Mouse (Mus musculus) MEL (cell line): ENCODE results near the gene Cfap206.

Experiments
- CHD2 ChIP-seq: IDR thresholded peaks from 2 replicates; pipeline ENCODE4 v1.6.1; 2011; ENCODE audit warnings: low read length, improper control_type of control experiment
- CTCF ChIP-seq, 3 experiments: IDR thresholded peaks in 2 of 3; conservative IDR thresholded peaks in 1 of 3; 2 replicates each; pipeline ENCODE4 v1.5.1; 2011 to 2012; ENCODE audit warnings: low read length in 3 of 3, low read depth in 2 of 3, mild to moderate bottlenecking in 2 of 3, improper control_type of control experiment in 1 of 3, inconsistent platforms in 1 of 3, mixed read lengths in 1 of 3, moderate library complexity in 1 of 3; ENCODE audit not compliant: control insufficient read depth in 1 of 3, insufficient read depth in 1 of 3, poor library complexity in 1 of 3, severe bottlenecking in 1 of 3
- JUND ChIP-seq: IDR thresholded peaks from 2 replicates; pipeline ENCODE4 v1.6.1; 2011; ENCODE audit warnings: low read depth, mild to moderate bottlenecking, improper control_type of control experiment, low read length
- NRF1 ChIP-seq: IDR thresholded peaks from 2 replicates; pipeline ENCODE4 v1.6.1; 2014; ENCODE audit warnings: low read depth, mild to moderate bottlenecking, inconsistent platforms, low read length, improper control_type of control experiment, moderate library complexity; ENCODE audit not compliant: poor library complexity, insufficient read depth, severe bottlenecking
- SMC3 ChIP-seq: IDR thresholded peaks from 2 replicates; pipeline ENCODE4 v1.6.1; 2011; ENCODE audit warnings: low read depth, low read length, improper control_type of control experiment

GRCm38 (mm10) chr4:34659012-34659411, 71.0 kb downstream of the Cfap206 start:
- TF ChIP-seq JUND (no peak), CTCF (IDR thresholded peaks at IDR 0.05 in 2 of 3, conservative IDR thresholded peaks at IDR 0.05 in 1 of 3; ENCODE audit: control insufficient read depth in 1 of 3, insufficient read depth in 1 of 3, low read depth in 2 of 3, low read length in 3 of 3, poor library complexity in 1 of 3, severe bottlenecking in 1 of 3) (no peak), SMC3 (no peak), CHD2 (no peak), NRF1 (no peak)
